Mouse (Mus musculus): ENCODE data around the gene Nr2c1. TPM values are rescaled to one million over a fixed set of nuclear protein-coding genes. Genes with fewer than 3 reads are reported as not detected.

Gene Nr2c1
- polyA plus RNA-seq, 1 experiment from 2014 or later: 8.3 TPM

GRCm38 (mm10) chr10:94172137-94172536, 24.3 kb downstream of the Nr2c1 start:
- Histone ChIP-seq H3K9ac (no peak overlapping the region), H3K27me3 (replicated peaks) (no peaks in the 10 kb centered on the region), H3K27ac (no peak overlapping the region), H3K9me3 (no peaks in the 10 kb centered on the region), H3K4me1 (replicated peaks) (0 out of 2 replicates have a peak, but pooled peaks cover 2% of the 10 kb centered on the region), H3K4me3 (replicated peaks) (no peak overlapping the region), H3K36me3 (peaks cover 25% of the 10 kb centered on the region), H3K4me2 (replicated peaks) (no peak overlapping the region)
- WGBS: 79% methylated on average over 11 of the region's 11 CpGs
- no peak for ATAC-seq

- Histone ChIP-seq H3K4me2 (replicated peaks) (no peak overlapping the region), H3K27me3 (replicated peaks) (no peaks in the 10 kb centered on the region), H3K9ac (no peak overlapping the region), H3K36me3 (peaks cover 25% of the 10 kb centered on the region), H3K4me1 (replicated peaks) (0 out of 2 replicates have a peak, but pooled peaks cover 2% of the 10 kb centered on the region), H3K4me3 (replicated peaks) (no peak overlapping the region), H3K27ac (no peak overlapping the region), H3K9me3 (no peaks in the 10 kb centered on the region)
- ATAC-seq: no peak
- 82% methylated on average over 6 of the region's 6 CpGs for WGBS
These were observed 24.9 kb downstream of the Nr2c1 start for GRCm38 (mm10) chr10:94172706-94173105.

GRCm38 (mm10) chr10:94174652-94175051, 26.8 kb downstream of the Nr2c1 start:
- 0 out of 2 replicates have a peak, but pooled peaks cover 2% of the 10 kb centered on the region for H3K4me1 ChIP-seq (replicated peaks)
- no peaks in the 10 kb centered on the region for H3K9me3 ChIP-seq
- no peak overlapping the region for H3K4me2 ChIP-seq (replicated peaks)
- no peak for ATAC-seq
- H3K27ac ChIP-seq: no peak overlapping the region
- H3K36me3 ChIP-seq: peaks cover 17% of the 10 kb centered on the region
- 85% methylated on average over 7 of the region's 7 CpGs for WGBS
- H3K9ac ChIP-seq: no peak overlapping the region
- H3K27me3 ChIP-seq (replicated peaks): no peaks in the 10 kb centered on the region
- no peak overlapping the region for H3K4me3 ChIP-seq (replicated peaks)

- no peaks in the 10 kb centered on the region for H3K9me3 ChIP-seq
- 38% methylated on average over 4 of the region's 4 CpGs for WGBS
- H3K4me3 ChIP-seq (replicated peaks): no peak overlapping the region
- no peaks in the 10 kb centered on the region for H3K27me3 ChIP-seq (replicated peaks)
- H3K27ac ChIP-seq: no peak overlapping the region
- H3K9ac ChIP-seq: no peak overlapping the region
- H3K36me3 ChIP-seq: peaks cover 7% of the 10 kb centered on the region; the same call in 1 of the 2 replicates
- H3K4me2 ChIP-seq (replicated peaks): no peak overlapping the region
- H3K4me1 ChIP-seq (replicated peaks): no peaks in the 10 kb centered on the region
- ATAC-seq: no peak
These were observed 35.4 kb downstream of the Nr2c1 start for GRCm38 (mm10) chr10:94183199-94183598.

GRCm38 (mm10) chr10:94198482-94199405, 50.9 kb downstream of the Nr2c1 start, which contains the start of gene Ndufa12:
Gene Ndufa12 (plus strand): TSS chr10:94198720.
- H3K4me3 ChIP-seq (replicated peaks): peak within 1 kb of the TSS; percentile 86
- peak within 1 kb of the TSS; percentile 77 for H3K4me2 ChIP-seq (replicated peaks)
- no peaks in the 10 kb centered on the region for H3K27me3 ChIP-seq (replicated peaks)
- no peaks in the 10 kb centered on the region for H3K9me3 ChIP-seq
- under 1% methylated on average over 46 of the region's 46 CpGs for WGBS
- H3K36me3 ChIP-seq: peaks cover 10% of the 10 kb centered on the region
- H3K9ac ChIP-seq: peak within 1 kb of the TSS; percentile 93
- peak within 1 kb of the TSS; percentile 86 for H3K27ac ChIP-seq
- H3K4me1 ChIP-seq (replicated peaks): no peaks in the 10 kb centered on the region; the same call in 1 of the 2 replicates
- peak; percentile 98 for ATAC-seq

- no peak for ATAC-seq
- 84% methylated on average over 4 of the region's 4 CpGs for WGBS
- Histone ChIP-seq H3K36me3 (peaks cover 32% of the 10 kb centered on the region), H3K27me3 (replicated peaks) (no peaks in the 10 kb centered on the region), H3K4me1 (replicated peaks) (no peaks in the 10 kb centered on the region), H3K4me3 (replicated peaks) (no peak overlapping the region), H3K9ac (no peak overlapping the region), H3K27ac (no peak overlapping the region), H3K9me3 (no peaks in the 10 kb centered on the region), H3K4me2 (replicated peaks) (no peak overlapping the region)
These were observed 57.1 kb downstream of the Nr2c1 start for GRCm38 (mm10) chr10:94204973-94205372.

- 79% methylated on average over 6 of the region's 6 CpGs for WGBS
These were observed 63.1 kb downstream of the Nr2c1 start for GRCm38 (mm10) chr10:94210718-94211618.

GRCm38 (mm10) chr10:94211725-94212124, 63.9 kb downstream of the Nr2c1 start:
- Histone ChIP-seq H3K4me2 (replicated peaks) (no peak overlapping the region), H3K27ac (no peak overlapping the region), H3K4me3 (replicated peaks) (no peak overlapping the region), H3K9ac (no peak overlapping the region), H3K4me1 (replicated peaks) (no peaks in the 10 kb centered on the region), H3K27me3 (replicated peaks) (no peaks in the 10 kb centered on the region), H3K9me3 (no peaks in the 10 kb centered on the region), H3K36me3 (peaks cover 17% of the 10 kb centered on the region)
- no peak for ATAC-seq
- WGBS: 57% methylated on average over 2 of the region's 2 CpGs

More at GRCm38 (mm10) chr10:94210718-94211618, 63.1 kb downstream of the Nr2c1 start:
- H3K4me2 ChIP-seq (replicated peaks): no peak overlapping the region
- H3K36me3 ChIP-seq: peaks cover 21% of the 10 kb centered on the region
- H3K4me1 ChIP-seq (replicated peaks): no peaks in the 10 kb centered on the region
- H3K4me3 ChIP-seq (replicated peaks): no peak overlapping the region
- no peak overlapping the region for H3K9ac ChIP-seq
- H3K9me3 ChIP-seq: no peaks in the 10 kb centered on the region
- H3K27ac ChIP-seq: no peak overlapping the region
- no peak for ATAC-seq
- no peaks in the 10 kb centered on the region for H3K27me3 ChIP-seq (replicated peaks)

GRCm38 (mm10) chr10:94225026-94225750, 77.4 kb downstream of the Nr2c1 start:
- Histone ChIP-seq H3K4me1 (replicated peaks) (no peaks in the 10 kb centered on the region), H3K4me3 (replicated peaks) (no peak overlapping the region), H3K4me2 (replicated peaks) (no peak overlapping the region), H3K27me3 (replicated peaks) (no peaks in the 10 kb centered on the region), H3K27ac (no peak overlapping the region), H3K36me3 (peaks cover 12% of the 10 kb centered on the region; the same call in 1 of the 2 replicates), H3K9me3 (no peaks in the 10 kb centered on the region), H3K9ac (no peak overlapping the region)
- 82% methylated on average over 6 of the region's 6 CpGs for whole genome bisulfite sequencing
- no peak for ATAC-seq

- no peaks in the 10 kb centered on the region for H3K36me3 ChIP-seq
- no peak for ATAC-seq
- H3K4me2 ChIP-seq (replicated peaks): no peak overlapping the region
- H3K27ac ChIP-seq: no peak overlapping the region
- H3K9ac ChIP-seq: no peak overlapping the region
- H3K4me1 ChIP-seq (replicated peaks): no peaks in the 10 kb centered on the region
- H3K27me3 ChIP-seq (replicated peaks): no peaks in the 10 kb centered on the region
- H3K4me3 ChIP-seq (replicated peaks): no peak overlapping the region
- WGBS: 49% methylated on average over 19 of the region's 19 CpGs
- H3K9me3 ChIP-seq: no peaks in the 10 kb centered on the region
These were observed 82.6 kb downstream of the Nr2c1 start for GRCm38 (mm10) chr10:94230172-94230981.

GRCm38 (mm10) chr10:94231025-94231424, 83.2 kb downstream of the Nr2c1 start:
- Histone ChIP-seq H3K4me3 (replicated peaks) (no peak overlapping the region), H3K27me3 (replicated peaks) (no peaks in the 10 kb centered on the region), H3K27ac (no peak overlapping the region), H3K4me2 (replicated peaks) (no peak overlapping the region), H3K36me3 (no peaks in the 10 kb centered on the region), H3K4me1 (replicated peaks) (no peaks in the 10 kb centered on the region), H3K9me3 (no peaks in the 10 kb centered on the region), H3K9ac (no peak overlapping the region)
- 80% methylated on average over 6 of the region's 6 CpGs for WGBS
- no peak for ATAC-seq
